Mouse (Mus musculus): ENCODE results near the gene Neo1. TPM values are rescaled to one million over a fixed set of nuclear protein-coding genes. Genes with fewer than 3 reads are reported as not detected.

The Neo1 gene
- polyA plus RNA-seq, 1 experiment from 2014 or later: 53.9 TPM

DNA sequence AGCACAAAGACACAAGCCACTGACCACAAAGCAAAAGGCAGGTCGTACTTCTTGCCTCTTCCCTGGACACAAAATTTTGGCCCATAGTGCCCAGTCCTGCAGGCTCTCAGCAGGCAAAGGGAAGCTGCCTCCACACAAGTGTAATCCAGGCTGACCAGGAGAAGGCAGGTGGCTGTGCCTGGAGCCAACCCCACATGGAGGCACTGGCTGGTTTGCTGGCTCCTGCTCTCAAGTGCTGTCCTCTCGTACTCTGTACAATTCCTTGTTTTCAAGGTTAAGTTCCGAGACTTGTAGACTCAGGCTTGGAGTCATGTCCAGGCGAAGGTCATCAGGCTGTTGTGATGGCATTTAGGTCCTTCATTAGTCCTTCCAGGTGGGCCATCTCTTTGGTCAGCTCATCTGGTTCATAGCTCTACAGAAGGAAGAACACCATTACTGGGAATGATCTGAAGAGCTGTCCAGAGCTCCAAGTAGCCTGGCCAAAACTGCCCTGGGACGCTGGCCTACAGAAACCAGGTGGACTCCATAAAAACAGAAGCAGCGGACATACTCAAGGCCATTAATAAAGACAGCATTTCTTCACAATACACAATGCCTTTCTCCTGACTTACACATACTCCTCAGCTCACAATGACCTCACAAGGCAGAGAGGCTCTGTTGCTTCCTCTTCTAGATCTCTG lies 159.2 kb downstream of the Neo1 start:
- H3K4me2 ChIP-seq: no peak overlapping the region
- H3K27ac ChIP-seq: no peak overlapping the region
- H3K4me1 ChIP-seq: no peaks in the 10 kb centered on the region
- no peaks in the 10 kb centered on the region for H3K27me3 ChIP-seq (replicated peaks)
- ATAC-seq (replicated peaks): no peak
- H3K36me3 ChIP-seq (replicated peaks): peaks cover 19% of the 10 kb centered on the region; the same call in 1 of the 2 replicates
- H3K4me3 ChIP-seq: no peak overlapping the region
- H3K9me3 ChIP-seq: no peaks in the 10 kb centered on the region
- 92% methylated on average over 6 of the region's 6 CpGs for WGBS
- H3K9ac ChIP-seq: no peak overlapping the region

DNA sequence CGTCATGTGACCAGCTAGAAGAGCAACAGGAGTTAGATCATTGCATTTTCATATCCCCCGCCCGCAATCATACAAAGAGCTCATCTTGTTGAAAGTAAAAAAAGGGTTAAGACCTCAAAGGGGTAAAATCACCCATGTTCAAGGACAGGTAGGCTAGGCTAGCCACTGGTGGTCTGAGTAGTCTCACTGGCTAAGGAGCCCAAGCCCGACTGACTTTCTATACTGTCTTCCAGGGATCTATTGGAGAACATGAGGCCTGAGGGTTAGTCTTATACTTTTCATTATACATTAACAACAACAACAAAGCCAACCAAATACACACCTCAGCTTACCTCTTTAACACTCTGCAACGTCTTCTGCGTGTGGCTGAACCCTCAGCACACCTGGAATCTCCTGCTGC lies 160.8 kb downstream of the Neo1 start:
- no peaks in the 10 kb centered on the region for H3K27me3 ChIP-seq (replicated peaks)
- peaks cover 12% of the 10 kb centered on the region; the same call in 1 of the 2 replicates for H3K36me3 ChIP-seq (replicated peaks)
- no peak overlapping the region for H3K27ac ChIP-seq
- no peak overlapping the region for H3K9ac ChIP-seq
- no peaks in the 10 kb centered on the region for H3K4me1 ChIP-seq
- no peak overlapping the region for H3K4me3 ChIP-seq
- no peak for ATAC-seq (replicated peaks)
- no peak overlapping the region for H3K4me2 ChIP-seq
- H3K9me3 ChIP-seq: no peaks in the 10 kb centered on the region
- 93% methylated on average over 6 of the region's 6 CpGs for WGBS

DNA sequence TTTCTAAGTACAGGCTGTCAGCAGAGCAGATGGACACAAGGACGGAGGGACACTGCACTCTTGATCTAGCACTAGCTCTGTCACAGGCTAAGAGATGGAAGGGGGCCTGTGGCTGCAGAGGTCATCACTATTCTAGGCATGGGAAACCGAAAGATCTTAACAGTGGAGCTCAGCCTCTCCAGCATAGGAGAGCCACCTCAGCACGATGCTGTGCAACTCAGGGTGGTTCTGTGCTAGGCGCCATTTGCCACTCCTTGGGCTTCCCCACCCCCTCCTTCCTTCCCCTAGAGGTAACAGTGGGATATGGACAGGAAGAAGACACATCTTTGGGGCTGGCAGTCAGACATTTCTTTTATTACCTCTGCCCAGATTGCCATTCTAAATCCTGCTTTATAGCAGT lies 161.9 kb downstream of the Neo1 start:
- Histone ChIP-seq H3K27me3 (replicated peaks) (no peaks in the 10 kb centered on the region), H3K4me3 (no peak overlapping the region), H3K9ac (no peak overlapping the region), H3K9me3 (no peaks in the 10 kb centered on the region), H3K4me1 (no peaks in the 10 kb centered on the region), H3K36me3 (replicated peaks) (peaks cover 10% of the 10 kb centered on the region; the same call in 1 of the 2 replicates), H3K27ac (no peak overlapping the region), H3K4me2 (no peak overlapping the region)
- no peak for ATAC-seq (replicated peaks)
- WGBS: 93% methylated on average over 4 of the region's 4 CpGs

DNA sequence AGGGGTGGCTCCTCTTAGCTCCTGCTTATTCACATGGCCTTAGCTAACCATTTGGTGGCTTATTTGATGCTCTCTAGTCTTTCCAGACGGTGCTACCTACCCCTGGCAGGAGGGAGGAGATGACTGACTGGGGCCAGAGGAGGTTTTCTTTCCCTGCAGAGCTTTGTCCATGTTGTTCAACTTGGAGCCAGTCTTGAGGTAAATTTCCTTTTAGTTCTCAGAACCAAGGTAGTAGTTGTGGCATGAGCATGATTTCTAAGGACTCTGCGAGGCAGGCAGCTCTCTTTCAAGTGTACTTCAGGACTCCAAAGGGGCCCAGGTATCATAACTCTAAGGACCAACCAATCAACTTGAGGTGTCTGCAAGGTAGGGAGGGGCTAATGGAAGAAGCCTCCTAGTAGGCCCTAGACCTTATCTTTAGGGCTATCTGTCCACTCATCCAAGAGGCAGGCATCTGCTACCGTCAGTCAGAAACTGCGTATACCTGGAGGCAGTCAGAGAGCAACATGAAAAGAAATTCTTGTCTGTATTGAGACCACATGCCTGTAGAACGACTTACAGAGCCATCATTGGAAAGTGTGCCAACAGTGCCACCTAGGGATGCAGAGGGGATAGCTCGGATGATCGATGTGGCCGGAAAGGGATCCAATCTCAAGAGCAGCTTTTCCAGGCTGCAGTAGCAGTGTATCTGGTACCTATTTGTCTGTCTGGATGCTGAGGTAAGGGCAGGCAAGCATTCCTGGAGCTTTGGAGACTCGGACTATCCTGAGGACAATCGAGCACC lies 162.5 kb downstream of the Neo1 start:
- Histone ChIP-seq H3K9ac (no peak overlapping the region), H3K27ac (no peak overlapping the region), H3K4me1 (no peaks in the 10 kb centered on the region), H3K4me3 (no peak overlapping the region), H3K36me3 (replicated peaks) (peaks cover 10% of the 10 kb centered on the region; the same call in 1 of the 2 replicates), H3K9me3 (no peaks in the 10 kb centered on the region), H3K27me3 (replicated peaks) (no peaks in the 10 kb centered on the region), H3K4me2 (no peak overlapping the region)
- 0 out of 2 replicates have a peak, but pooled peaks have one; percentile 58 for ATAC-seq (replicated peaks)
- 43% methylated on average over 10 of the region's 10 CpGs for WGBS

DNA sequence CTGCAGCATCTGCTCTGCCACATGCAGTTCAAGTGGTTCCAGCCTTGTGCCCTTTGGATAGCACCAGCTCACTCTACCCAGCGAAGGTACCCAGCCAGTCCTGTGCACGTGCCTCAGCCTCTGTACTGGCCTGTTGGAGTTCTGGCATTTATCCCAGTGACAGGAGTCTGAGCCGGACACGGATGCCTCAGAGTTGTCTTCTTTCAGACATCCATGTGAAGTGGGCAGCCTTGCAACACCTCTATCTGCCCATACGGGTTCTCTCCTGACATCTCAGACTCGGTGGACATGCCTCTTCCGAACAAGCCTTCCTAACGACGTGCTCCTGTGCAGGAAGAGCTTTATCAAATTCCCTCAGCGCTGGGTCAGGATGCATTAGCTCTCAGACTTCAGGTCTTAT lies 165.1 kb downstream of the Neo1 start:
- Histone ChIP-seq H3K27ac (no peak overlapping the region), H3K9me3 (no peaks in the 10 kb centered on the region), H3K36me3 (replicated peaks) (no peaks in the 10 kb centered on the region; the same call in 1 of the 2 replicates), H3K4me1 (no peaks in the 10 kb centered on the region), H3K4me2 (no peak overlapping the region), H3K27me3 (replicated peaks) (no peaks in the 10 kb centered on the region), H3K4me3 (no peak overlapping the region), H3K9ac (no peak overlapping the region)
- 82% methylated on average over 10 of the region's 10 CpGs for WGBS
- ATAC-seq (replicated peaks): no peak

DNA sequence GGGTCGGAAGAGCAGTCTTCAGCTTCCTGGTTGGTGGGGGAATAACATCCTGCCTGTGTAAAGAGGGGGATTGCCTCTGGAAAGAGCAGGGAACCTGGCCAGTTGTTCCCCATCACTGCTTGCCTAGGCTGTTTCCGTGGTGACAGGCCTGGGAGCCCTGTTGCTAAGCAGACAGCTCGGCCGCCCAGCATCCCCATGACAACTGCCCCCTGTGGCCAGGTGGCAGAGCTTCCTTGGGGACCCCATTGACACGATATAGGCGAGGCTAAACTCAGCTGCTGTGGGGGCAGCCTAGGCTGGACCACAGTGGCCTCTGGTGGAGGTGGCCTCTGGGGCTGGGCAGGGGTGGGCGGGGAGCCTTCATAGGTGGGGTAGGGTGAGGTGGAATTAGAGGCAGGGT lies 172.4 kb downstream of the Neo1 start:
- Histone ChIP-seq H3K27me3 (replicated peaks) (no peaks in the 10 kb centered on the region), H3K9ac (no peak overlapping the region), H3K9me3 (no peaks in the 10 kb centered on the region), H3K27ac (peak overlapping the region; percentile 61), H3K4me3 (no peak overlapping the region), H3K4me1 (peaks cover 13% of the 10 kb centered on the region), H3K36me3 (replicated peaks) (peaks cover 3% of the 10 kb centered on the region; the same call in 1 of the 2 replicates), H3K4me2 (no peak overlapping the region)
- WGBS: 19% methylated on average over 7 of the region's 7 CpGs
- peak; percentile 75 for ATAC-seq (replicated peaks)

DNA sequence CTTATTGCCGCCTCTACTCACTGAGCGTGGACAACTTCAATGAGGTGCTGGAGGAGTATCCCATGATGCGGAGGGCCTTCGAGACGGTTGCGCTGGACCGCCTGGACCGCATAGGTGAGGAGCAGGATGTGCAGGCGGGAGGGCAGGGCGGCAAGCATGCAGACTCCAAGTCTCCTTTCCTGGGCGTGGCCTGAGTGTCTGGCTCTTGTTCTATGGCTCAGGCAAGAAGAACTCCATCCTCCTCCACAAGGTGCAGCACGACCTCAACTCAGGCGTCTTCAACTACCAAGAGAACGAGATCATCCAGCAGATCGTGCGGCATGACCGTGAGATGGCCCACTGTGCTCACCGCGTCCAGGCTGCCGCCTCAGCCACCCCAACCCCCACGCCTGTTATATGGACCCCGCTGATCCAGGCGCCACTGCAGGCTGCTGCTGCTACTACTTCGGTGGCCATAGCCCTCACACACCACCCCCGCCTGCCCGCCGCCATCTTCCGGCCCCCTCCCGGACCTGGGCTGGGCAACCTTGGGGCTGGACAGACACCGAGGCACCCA lies 177.1 kb downstream of the Neo1 start:
- Histone ChIP-seq H3K36me3 (replicated peaks) (peaks cover 7% of the 10 kb centered on the region; the same call in 1 of the 2 replicates), H3K9ac (no peak overlapping the region), H3K27ac (no peak overlapping the region), H3K9me3 (no peaks in the 10 kb centered on the region), H3K4me2 (no peak overlapping the region), H3K4me1 (peaks cover 12% of the 10 kb centered on the region), H3K4me3 (no peak overlapping the region), H3K27me3 (replicated peaks) (no peaks in the 10 kb centered on the region)
- WGBS: 33% methylated on average over 30 of the region's 30 CpGs
- no peak for ATAC-seq (replicated peaks)

DNA sequence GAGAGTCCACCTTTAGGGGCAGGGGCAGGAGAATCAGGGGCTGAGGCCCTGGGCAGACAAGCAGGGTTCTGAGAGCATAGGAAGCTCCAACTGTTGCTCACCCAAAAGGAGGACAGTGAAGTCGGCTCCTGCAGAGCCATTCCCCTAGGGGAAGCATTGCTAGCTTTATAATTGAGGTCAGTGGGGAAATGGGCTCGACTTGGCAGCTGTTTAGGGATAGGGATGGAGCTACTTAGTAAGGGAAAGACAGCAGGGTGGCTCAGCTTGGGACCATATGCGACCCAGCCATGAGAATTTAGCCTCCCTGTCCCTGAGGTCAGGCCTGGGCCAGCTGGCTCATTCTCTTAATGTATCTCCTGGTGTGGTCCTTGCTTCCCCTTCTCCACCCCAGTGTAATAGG lies 181.3 kb downstream of the Neo1 start:
- Histone ChIP-seq H3K36me3 (replicated peaks) (peaks cover 7% of the 10 kb centered on the region; the same call in 1 of the 2 replicates), H3K9me3 (no peaks in the 10 kb centered on the region), H3K4me3 (no peak overlapping the region), H3K27ac (no peak overlapping the region), H3K4me2 (no peak overlapping the region), H3K4me1 (peaks cover 13% of the 10 kb centered on the region), H3K9ac (no peak overlapping the region), H3K27me3 (replicated peaks) (no peaks in the 10 kb centered on the region)
- 43% methylated on average over 3 of the region's 3 CpGs for WGBS
- no peak for ATAC-seq (replicated peaks)

DNA sequence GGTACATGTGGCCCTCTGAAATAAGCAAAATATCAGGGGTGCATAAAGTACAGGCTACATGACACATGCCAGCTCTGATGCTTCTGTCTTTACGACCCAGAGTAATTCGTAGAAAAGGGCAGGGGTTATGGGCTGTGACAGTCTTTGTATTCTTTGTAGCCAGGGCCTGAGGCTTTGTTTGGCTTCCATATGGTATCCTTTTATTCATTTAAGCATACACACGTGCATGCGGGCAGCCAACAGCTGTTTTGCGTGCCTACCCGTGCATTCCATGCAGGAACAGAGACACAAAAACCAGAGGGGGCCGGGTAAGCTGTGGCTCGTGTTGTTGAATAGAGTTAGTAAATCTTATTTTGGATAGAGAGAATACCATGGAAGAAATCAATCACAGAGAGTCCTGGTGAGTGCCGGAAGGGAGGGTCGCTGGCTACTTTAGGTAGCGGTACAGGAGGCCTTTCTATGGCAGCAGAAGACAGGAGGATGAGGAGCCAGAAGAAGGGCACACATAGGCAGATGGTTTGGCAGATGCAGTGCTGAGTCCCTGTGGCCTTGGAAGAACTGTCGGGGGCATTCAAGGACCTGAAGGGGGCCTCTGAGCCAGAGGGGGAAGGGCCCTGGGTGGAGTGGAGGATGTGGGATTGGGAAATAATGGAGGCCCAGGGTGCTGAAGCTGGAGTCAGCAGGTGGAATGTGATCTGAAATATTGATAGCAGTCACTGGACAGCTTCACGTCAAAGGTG lies 186.5 kb downstream of the Neo1 start:
- 18% methylated on average over 13 of the region's 13 CpGs for WGBS
- no peak overlapping the region for H3K4me3 ChIP-seq
- H3K4me1 ChIP-seq: peaks cover 26% of the 10 kb centered on the region
- 0 out of 2 replicates have a peak overlapping the region, but pooled peaks have one; percentile 31 for H3K27ac ChIP-seq
- no peaks in the 10 kb centered on the region for H3K9me3 ChIP-seq
- H3K9ac ChIP-seq: no peak overlapping the region
- no peaks in the 10 kb centered on the region for H3K27me3 ChIP-seq (replicated peaks)
- no peak overlapping the region for H3K4me2 ChIP-seq
- H3K36me3 ChIP-seq (replicated peaks): no peaks in the 10 kb centered on the region; the same call in 1 of the 2 replicates
- ATAC-seq (replicated peaks): no peak

DNA sequence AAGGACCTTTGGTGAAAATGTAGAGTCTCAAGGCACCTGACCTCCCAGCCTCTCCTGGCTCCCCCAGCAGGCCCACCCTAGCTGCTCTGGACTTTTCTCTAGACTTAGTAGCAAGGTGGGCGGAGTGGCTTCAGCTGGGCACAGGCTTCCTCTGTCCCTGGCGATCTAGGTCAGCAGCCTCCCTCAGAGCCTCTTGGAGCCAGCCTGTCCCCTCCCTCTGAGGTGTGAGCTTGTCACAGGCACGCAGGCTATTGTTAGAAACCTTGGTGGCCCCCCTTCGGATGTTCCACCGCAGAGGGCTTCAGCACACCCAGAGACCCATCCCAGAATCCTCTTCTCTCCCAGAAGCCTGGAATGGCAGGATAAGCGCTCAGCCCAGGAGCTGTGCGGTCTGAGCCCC lies 188.6 kb downstream of the Neo1 start:
- no peaks in the 10 kb centered on the region; the same call in 1 of the 2 replicates for H3K36me3 ChIP-seq (replicated peaks)
- no peak overlapping the region for H3K4me2 ChIP-seq
- no peaks in the 10 kb centered on the region for H3K27me3 ChIP-seq (replicated peaks)
- no peak overlapping the region for H3K27ac ChIP-seq
- peaks cover 24% of the 10 kb centered on the region for H3K4me1 ChIP-seq
- no peaks in the 10 kb centered on the region for H3K9me3 ChIP-seq
- no peak overlapping the region for H3K9ac ChIP-seq
- WGBS: 59% methylated on average over 7 of the region's 7 CpGs
- H3K4me3 ChIP-seq: no peak overlapping the region
- no peak for ATAC-seq (replicated peaks)

DNA sequence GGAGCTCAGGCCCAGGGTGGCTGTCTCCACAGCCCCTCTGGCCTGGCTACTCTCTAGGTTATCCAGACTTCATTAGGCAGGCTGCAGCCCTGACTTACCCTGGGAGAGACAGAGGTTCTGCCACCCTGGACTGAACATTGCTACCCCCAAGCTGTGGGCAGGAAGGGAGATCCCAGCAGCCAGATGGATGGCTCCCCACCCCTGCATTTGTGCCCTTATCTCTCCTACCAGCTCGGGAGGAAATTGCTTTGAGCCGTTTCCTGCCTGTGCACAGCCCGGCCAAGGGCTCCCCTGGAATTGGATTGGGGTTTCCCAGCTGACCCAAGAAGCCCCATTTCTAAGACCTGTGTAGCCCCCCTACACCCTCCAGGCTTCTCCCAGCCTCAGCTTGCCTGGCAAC lies 189.2 kb downstream of the Neo1 start:
- Histone ChIP-seq H3K4me3 (no peak overlapping the region), H3K27me3 (replicated peaks) (no peaks in the 10 kb centered on the region), H3K9me3 (no peaks in the 10 kb centered on the region), H3K4me1 (peaks cover 24% of the 10 kb centered on the region), H3K9ac (no peak overlapping the region), H3K4me2 (no peak overlapping the region), H3K36me3 (replicated peaks) (no peaks in the 10 kb centered on the region; the same call in 1 of the 2 replicates), H3K27ac (no peak overlapping the region)
- 51% methylated on average over 3 of the region's 3 CpGs for WGBS
- ATAC-seq (replicated peaks): no peak

DNA sequence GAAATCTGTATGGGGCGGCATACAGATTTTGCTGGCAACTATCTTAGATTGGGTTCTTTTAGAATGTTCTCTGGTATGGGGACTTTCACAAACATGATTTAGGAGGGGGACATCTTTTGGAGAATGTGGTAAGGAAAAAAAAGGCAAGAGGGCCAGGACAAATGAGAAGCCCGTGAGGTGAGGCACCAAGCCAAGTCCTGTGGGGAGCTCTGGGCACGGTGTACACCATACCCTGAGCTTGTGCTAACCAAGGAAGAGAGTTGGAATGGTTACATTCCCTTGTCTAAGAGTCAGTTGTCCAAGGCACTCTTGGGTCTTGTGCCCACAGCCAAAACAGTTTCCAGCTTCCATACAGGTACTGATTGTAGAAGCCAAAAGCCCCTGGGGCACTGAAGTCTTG lies 191.6 kb downstream of the Neo1 start:
- no peak overlapping the region for H3K9ac ChIP-seq
- H3K4me3 ChIP-seq: no peak overlapping the region
- no peak overlapping the region for H3K27ac ChIP-seq
- no peaks in the 10 kb centered on the region for H3K9me3 ChIP-seq
- 88% methylated on average over 3 of the region's 3 CpGs for WGBS
- no peak for ATAC-seq (replicated peaks)
- no peaks in the 10 kb centered on the region for H3K27me3 ChIP-seq (replicated peaks)
- no peak overlapping the region for H3K4me2 ChIP-seq
- H3K36me3 ChIP-seq (replicated peaks): no peaks in the 10 kb centered on the region; the same call in 1 of the 2 replicates
- H3K4me1 ChIP-seq: peaks cover 10% of the 10 kb centered on the region

Data from midbrain, embryonic 15.5 days (tissue).